Mouse (Mus musculus): ENCODE data around the gene Gm45716.

Gene Gm45716

GRCm38 (mm10) chr11:90283159-90283558 is 95.7 kb downstream of the Gm45716 start:
- no peak for DNase-seq (ENCODE audit: low read depth, low spot score)

GRCm38 (mm10) chr11:90283601-90284000 is 96.1 kb downstream of the Gm45716 start:
- no peak for DNase-seq (ENCODE audit: low read depth, low spot score)

GRCm38 (mm10) chr11:90284079-90284478 is 96.6 kb downstream of the Gm45716 start:
- no peak for DNase-seq (ENCODE audit: low read depth, low spot score)

GRCm38 (mm10) chr11:90284623-90285022 is 97.1 kb downstream of the Gm45716 start:
- no peak for DNase-seq (ENCODE audit: low read depth, low spot score)

- DNase-seq (ENCODE audit: low read depth, low spot score) = no peak
Measured at GRCm38 (mm10) chr11:90286550-90287154, 99.2 kb downstream of the Gm45716 start.

- no peak for DNase-seq (ENCODE audit: low read depth, low spot score)
Measured at GRCm38 (mm10) chr11:90291156-90291555, 103.7 kb downstream of the Gm45716 start.

- no peak for DNase-seq (ENCODE audit: low read depth, low spot score)
Measured at GRCm38 (mm10) chr11:90292766-90293165, 105.3 kb downstream of the Gm45716 start.

GRCm38 (mm10) chr11:90294622-90295021 is 107.1 kb downstream of the Gm45716 start:
- no peak for DNase-seq (ENCODE audit: low read depth, low spot score)
